Mouse (Mus musculus) MEL (cell line): Measurements from ENCODE around the gene Jdp2. TPM values are rescaled to one million over a fixed set of nuclear protein-coding genes. Genes with fewer than 3 reads are reported as not detected.

Experiments used
- DNase-seq: peaks from one replicate; pipeline ENCODE4 v3.0.0; 2011; ENCODE audit warnings: low read depth, low spot score
- H3K27ac ChIP-seq: 2 replicates; pipeline ENCODE4 v1.5.1; 2012; ENCODE audit warnings: low read depth, mild to moderate bottlenecking, control low read depth, low read length, moderate library complexity; ENCODE audit not compliant: control insufficient read depth
- H3K27me3 ChIP-seq, 2 experiments: fragments of 150-350 bp in 1 of 2; sonication (generic) in 1 of 2; 2 replicates each; pipeline ENCODE4 v1.6.1; 2012; ENCODE audit warnings: low read length in 2 of 2, mild to moderate bottlenecking in 2 of 2, improper control_type of control experiment in 1 of 2, moderate library complexity in 1 of 2; ENCODE audit not compliant: insufficient read depth in 2 of 2, control insufficient read depth in 1 of 2
- H3K36me3 ChIP-seq, 2 experiments: 2 replicates each; pipeline ENCODE4 v1.6.1; 2012 to 2014; ENCODE audit warnings: low read length in 2 of 2, improper control_type of control experiment in 1 of 2, inconsistent platforms in 1 of 2, mild to moderate bottlenecking in 1 of 2; ENCODE audit not compliant: insufficient read depth in 2 of 2, control insufficient read depth in 1 of 2
- H3K4me1 ChIP-seq, 2 experiments: fragments of 150-350 bp in 1 of 2; sonication (generic) in 1 of 2; 2 replicates each; pipeline ENCODE4 v1.6.1; 2012; ENCODE audit warnings: low read length in 2 of 2, improper control_type of control experiment in 1 of 2, mild to moderate bottlenecking in 1 of 2; ENCODE audit not compliant: insufficient read depth in 2 of 2, control insufficient read depth in 1 of 2
- H3K4me3 ChIP-seq, 2 experiments: fragments of 150-350 bp in 1 of 2; sonication (generic) in 1 of 2; 2 replicates each; pipeline ENCODE4 v1.5.1; 2012; ENCODE audit warnings: low read depth in 2 of 2, low read length in 2 of 2, mild to moderate bottlenecking in 2 of 2, moderate library complexity in 2 of 2, control low read depth in 1 of 2, improper control_type of control experiment in 1 of 2; ENCODE audit not compliant: control insufficient read depth in 1 of 2, insufficient read depth in 1 of 2
- H3K79me2 ChIP-seq: 2 replicates; pipeline ENCODE4 v1.6.1; 2012; ENCODE audit warnings: mild to moderate bottlenecking, low read length, moderate library complexity; ENCODE audit not compliant: control insufficient read depth, poor library complexity, insufficient read depth
- H3K9ac ChIP-seq: 2 replicates; pipeline ENCODE4 v1.6.1; 2012; ENCODE audit warnings: low read depth, mild to moderate bottlenecking, control low read depth, low read length, moderate library complexity; ENCODE audit not compliant: control insufficient read depth, poor library complexity, severe bottlenecking
- H3K9me3 ChIP-seq: fragments of 150-350 bp; sonication (generic); replicated peaks from 2 replicates; pipeline ENCODE4 v1.6.1; 2012; ENCODE audit warnings: mild to moderate bottlenecking, low read length, improper control_type of control experiment, moderate library complexity; ENCODE audit not compliant: insufficient read depth
- BHLHE40 ChIP-seq: IDR thresholded peaks from 2 replicates; pipeline ENCODE4 v1.6.1; 2012; ENCODE audit warnings: low read depth, mild to moderate bottlenecking, inconsistent platforms, low read length, improper control_type of control experiment, borderline replicate concordance
- CHD2 ChIP-seq: IDR thresholded peaks from 2 replicates; pipeline ENCODE4 v1.6.1; 2011; ENCODE audit warnings: low read length, improper control_type of control experiment
- CTCF ChIP-seq, 3 experiments: IDR thresholded peaks in 2 of 3; conservative IDR thresholded peaks in 1 of 3; 2 replicates each; pipeline ENCODE4 v1.5.1; 2011 to 2012; ENCODE audit warnings: low read length in 3 of 3, low read depth in 2 of 3, mild to moderate bottlenecking in 2 of 3, improper control_type of control experiment in 1 of 3, inconsistent platforms in 1 of 3, mixed read lengths in 1 of 3, moderate library complexity in 1 of 3; ENCODE audit not compliant: control insufficient read depth in 1 of 3, insufficient read depth in 1 of 3, poor library complexity in 1 of 3, severe bottlenecking in 1 of 3
- E2F4 ChIP-seq: IDR thresholded peaks from 2 replicates; pipeline ENCODE4 v1.6.1; 2011; ENCODE audit warnings: low read depth, low read length, improper control_type of control experiment, borderline replicate concordance
- ELF1 ChIP-seq: IDR thresholded peaks from 2 replicates; pipeline ENCODE4 v1.6.1; 2014; ENCODE audit warnings: low read depth, mild to moderate bottlenecking, inconsistent platforms, low read length, improper control_type of control experiment, moderate library complexity
- ETS1 ChIP-seq: IDR thresholded peaks from 2 replicates; pipeline ENCODE4 v1.6.1; 2012; ENCODE audit warnings: low read depth, mild to moderate bottlenecking, inconsistent platforms, low read length, improper control_type of control experiment, moderate library complexity
- HCFC1 ChIP-seq: IDR thresholded peaks from 2 replicates; pipeline ENCODE4 v1.6.1; 2012; ENCODE audit warnings: low read depth, mild to moderate bottlenecking, inconsistent platforms, low read length, improper control_type of control experiment, moderate library complexity
- MAFK ChIP-seq: IDR thresholded peaks from 2 replicates; pipeline ENCODE4 v1.6.1; 2011; ENCODE audit warnings: low read depth, mild to moderate bottlenecking, low read length, improper control_type of control experiment, borderline replicate concordance
- MEF2A ChIP-seq: IDR thresholded peaks from 2 replicates; pipeline ENCODE4 v1.6.1; 2014; ENCODE audit warnings: low read depth, mild to moderate bottlenecking, inconsistent platforms, low read length, improper control_type of control experiment; ENCODE audit not compliant: poor library complexity, insufficient replicate concordance, severe bottlenecking; ENCODE audit errors: extremely low read depth
- MXI1 ChIP-seq: IDR thresholded peaks from 2 replicates; pipeline ENCODE4 v1.6.1; 2011; ENCODE audit warnings: mild to moderate bottlenecking, low read depth, low read length, improper control_type of control experiment
- POLR2AphosphoS2 ChIP-seq: IDR thresholded peaks from 2 replicates; pipeline ENCODE4 v1.6.1; 2011; ENCODE audit warnings: low read length, improper control_type of control experiment
- RCOR1 ChIP-seq: IDR thresholded peaks from 2 replicates; pipeline ENCODE4 v1.6.1; 2012; ENCODE audit warnings: low read depth, mild to moderate bottlenecking, inconsistent platforms, low read length, improper control_type of control experiment
- SMC3 ChIP-seq: IDR thresholded peaks from 2 replicates; pipeline ENCODE4 v1.6.1; 2011; ENCODE audit warnings: low read depth, low read length, improper control_type of control experiment
- TBP ChIP-seq: IDR thresholded peaks from 2 replicates; pipeline ENCODE4 v1.8.0; 2011; ENCODE audit warnings: low read depth, low read length, improper control_type of control experiment
- USF2 ChIP-seq, 2 experiments: IDR thresholded peaks; 2 replicates each; pipeline ENCODE4 v1.6.1; 2011 to 2012; ENCODE audit warnings: improper control_type of control experiment in 2 of 2, low read length in 2 of 2, borderline replicate concordance in 1 of 2, inconsistent platforms in 1 of 2, low read depth in 1 of 2, mild to moderate bottlenecking in 1 of 2; ENCODE audit not compliant: insufficient read depth in 1 of 2
- ZC3H11A ChIP-seq: IDR thresholded peaks from 2 replicates; pipeline ENCODE4 v1.6.1; 2012; ENCODE audit warnings: low read depth, mild to moderate bottlenecking, inconsistent platforms, low read length, improper control_type of control experiment
- ZKSCAN1 ChIP-seq: IDR thresholded peaks from 2 replicates; pipeline ENCODE4 v1.6.1; 2012; ENCODE audit warnings: low read depth, mild to moderate bottlenecking, inconsistent platforms, low read length, improper control_type of control experiment, moderate library complexity
- ZMIZ1 ChIP-seq: IDR thresholded peaks from 2 replicates; pipeline ENCODE4 v1.6.1; 2012; ENCODE audit warnings: low read depth, mild to moderate bottlenecking, inconsistent platforms, low read length, improper control_type of control experiment, moderate library complexity
- ZNF384 ChIP-seq: IDR thresholded peaks from 2 replicates; pipeline ENCODE4 v1.6.1; 2012; ENCODE audit warnings: low read depth, mild to moderate bottlenecking, inconsistent platforms, low read length, improper control_type of control experiment
- polyA plus RNA-seq, 2 experiments: library from polyadenylated mRNA; stranded (reverse) in 1 of 2; unstranded in 1 of 2; fragments of >175 nt in 1 of 2; fragments of >200 nt in 1 of 2; gene quantifications; 2 replicates each; pipeline versions ENCODE4 v1.2.1 to v1.2.4; 2012; ENCODE audit warnings: low replicate concordance in 2 of 2, low read depth in 1 of 2; ENCODE audit not compliant: insufficient read length in 2 of 2, insufficient read depth in 1 of 2, missing spikeins in 1 of 2
- total RNA-seq: library from RNA; depleted of rRNA; stranded (reverse); fragments of 300-350 nt; gene quantifications from 2 replicates; pipeline ENCODE4 v1.2.3, GENCODE M21; 2012; rRNA removed

The Jdp2 gene
- 2.3 and 8.1 TPM in 2 replicates for total RNA-seq
- 1 to 10 TPM in 1 of 2 experiments, not detected in 1; 9.1 TPM for polyA plus RNA-seq

DNA sequence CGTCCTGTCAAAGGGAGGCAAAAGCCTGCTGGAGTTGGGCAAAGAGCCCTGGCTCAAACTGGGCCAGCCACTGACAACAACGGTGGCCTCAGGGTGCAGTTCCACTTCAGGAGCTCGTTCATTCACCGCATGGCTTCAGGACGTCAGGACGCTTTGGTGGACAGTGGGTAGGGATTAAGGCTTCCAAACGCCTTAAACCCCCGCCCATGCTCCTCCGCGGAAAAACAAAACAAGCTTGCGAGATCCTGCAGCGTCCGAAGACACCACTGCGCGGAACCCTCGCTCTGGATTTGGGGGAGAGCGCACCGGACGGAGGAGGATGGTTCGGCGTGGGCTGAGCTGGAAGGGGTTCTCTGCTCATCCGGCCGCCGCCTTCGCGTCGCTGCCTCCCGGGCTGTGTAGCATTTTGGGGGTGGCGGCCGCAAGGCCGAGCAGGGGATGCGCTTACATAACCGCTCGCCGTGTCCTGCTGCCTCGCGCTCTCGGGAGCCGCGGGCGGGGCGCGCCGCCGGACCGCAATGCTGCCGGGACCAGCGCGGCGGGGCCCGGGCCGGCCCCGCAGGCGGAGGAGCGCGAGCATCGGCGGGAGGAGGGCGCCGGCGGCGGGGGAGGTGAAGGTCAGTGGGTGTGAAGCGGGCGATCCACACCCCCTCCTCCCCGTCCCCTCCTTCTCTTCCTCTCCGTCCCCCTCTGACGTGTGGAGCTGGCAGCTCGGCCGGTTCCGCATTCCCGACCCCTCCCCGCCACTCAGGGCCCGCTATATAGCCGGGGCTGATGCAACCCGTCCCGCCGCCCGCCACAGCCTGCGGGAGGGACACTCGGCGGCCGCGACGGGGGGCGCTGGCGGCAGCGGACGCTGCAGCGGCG lies at the start of gene Jdp2:
Gene Jdp2, plus strand, starts transcription at position 417 of the 867 bp plus-strand sequence.
- H3K27me3 ChIP-seq: no peaks in the 10 kb centered on the region
- TF ChIP-seq RCOR1: no peak
- no peak for TF ChIP-seq ETS1
- TF ChIP-seq MEF2A: no peak
- no peak for TF ChIP-seq ZMIZ1
- no peak for TF ChIP-seq MAFK
- TF ChIP-seq ZNF384: no peak
- peak; percentile 52; the same call in 1 of the 2 replicates for TF ChIP-seq ELF1
- no peak for TF ChIP-seq TBP
- no peak for TF ChIP-seq ZC3H11A
- 0 out of 2 replicates have a peak, but pooled peaks have one; percentile 16 for TF ChIP-seq HCFC1
- no peak for TF ChIP-seq E2F4
- no peak for TF ChIP-seq ZKSCAN1
- TF ChIP-seq POLR2AphosphoS2: no peak
- TF ChIP-seq SMC3: no peak
- H3K27ac ChIP-seq: 0 out of 2 replicates have a peak within 1 kb of the TSS, but pooled peaks have one; percentile 15
- H3K9ac ChIP-seq: peak within 1 kb of the TSS; percentile 60
- no peaks in the 10 kb centered on the region for H3K79me2 ChIP-seq
- no peaks in the 10 kb centered on the region for H3K36me3 ChIP-seq
- peak within 1 kb of the TSS; percentile 53 to 93 for H3K4me3 ChIP-seq
- peak; percentile 62 for DNase-seq
- H3K9me3 ChIP-seq: no peaks in the 10 kb centered on the region
- H3K4me1 ChIP-seq: no peaks in the 10 kb centered on the region; a peak in 1 of 4 replicates

DNA sequence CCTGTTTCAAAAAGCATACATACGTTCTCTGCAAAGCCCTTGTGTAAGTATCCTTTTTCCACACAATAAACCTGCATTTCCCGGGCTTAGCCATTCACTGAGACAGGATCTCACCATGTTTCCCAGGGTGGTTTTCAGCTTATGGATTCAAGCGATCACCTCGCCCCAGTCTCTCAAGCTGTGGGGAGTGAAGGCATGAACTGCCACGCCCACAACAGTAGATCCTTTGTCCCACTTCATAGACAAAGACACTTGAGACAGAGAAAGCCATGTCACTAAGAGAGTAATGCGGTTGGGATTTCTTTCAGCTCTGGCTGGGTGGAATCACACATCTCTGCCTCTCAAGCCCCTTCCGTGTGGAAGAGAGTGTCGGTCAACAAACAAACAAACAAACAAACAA lies 49.2 kb upstream of the Jdp2 start:
- Histone ChIP-seq H3K9me3 (no peaks in the 10 kb centered on the region), H3K9ac (no peak overlapping the region), H3K27me3 (peaks cover 0 to 4% of the 10 kb centered on the region in 2 experiments; a peak in 2 of 4 replicates), H3K79me2 (no peaks in the 10 kb centered on the region), H3K4me1 (no peaks in the 10 kb centered on the region), H3K36me3 (no peaks in the 10 kb centered on the region), H3K27ac (no peak overlapping the region), H3K4me3 (no peak overlapping the region)
- DNase-seq: no peak
- TF ChIP-seq MXI1: no peak
- no peak for TF ChIP-seq E2F4
- no peak for TF ChIP-seq USF2 (IDR thresholded peaks at IDR 0.05; ENCODE audit: borderline replicate concordance in 1 of 2, insufficient read depth in 1 of 2, low read depth in 1 of 2, low read length in 2 of 2)
- TF ChIP-seq CHD2: no peak
- no peak for TF ChIP-seq CTCF (IDR thresholded peaks at IDR 0.05 in 2 of 3, conservative IDR thresholded peaks at IDR 0.05 in 1 of 3; ENCODE audit: control insufficient read depth in 1 of 3, insufficient read depth in 1 of 3, low read depth in 2 of 3, low read length in 3 of 3, poor library complexity in 1 of 3, severe bottlenecking in 1 of 3)
- TF ChIP-seq BHLHE40: no peak
